Mouse (Mus musculus): ENCODE results near the gene Zmynd11.
A peak's percentile ranks its signal among the peaks of the same experiment; 100 is the strongest.
"Not testable (repeated sequence)": the region's sequence is repeated elsewhere in the genome, so short reads cannot be mapped to it uniquely, and the experiment has no call there.

Zmynd11 gene

DNA sequence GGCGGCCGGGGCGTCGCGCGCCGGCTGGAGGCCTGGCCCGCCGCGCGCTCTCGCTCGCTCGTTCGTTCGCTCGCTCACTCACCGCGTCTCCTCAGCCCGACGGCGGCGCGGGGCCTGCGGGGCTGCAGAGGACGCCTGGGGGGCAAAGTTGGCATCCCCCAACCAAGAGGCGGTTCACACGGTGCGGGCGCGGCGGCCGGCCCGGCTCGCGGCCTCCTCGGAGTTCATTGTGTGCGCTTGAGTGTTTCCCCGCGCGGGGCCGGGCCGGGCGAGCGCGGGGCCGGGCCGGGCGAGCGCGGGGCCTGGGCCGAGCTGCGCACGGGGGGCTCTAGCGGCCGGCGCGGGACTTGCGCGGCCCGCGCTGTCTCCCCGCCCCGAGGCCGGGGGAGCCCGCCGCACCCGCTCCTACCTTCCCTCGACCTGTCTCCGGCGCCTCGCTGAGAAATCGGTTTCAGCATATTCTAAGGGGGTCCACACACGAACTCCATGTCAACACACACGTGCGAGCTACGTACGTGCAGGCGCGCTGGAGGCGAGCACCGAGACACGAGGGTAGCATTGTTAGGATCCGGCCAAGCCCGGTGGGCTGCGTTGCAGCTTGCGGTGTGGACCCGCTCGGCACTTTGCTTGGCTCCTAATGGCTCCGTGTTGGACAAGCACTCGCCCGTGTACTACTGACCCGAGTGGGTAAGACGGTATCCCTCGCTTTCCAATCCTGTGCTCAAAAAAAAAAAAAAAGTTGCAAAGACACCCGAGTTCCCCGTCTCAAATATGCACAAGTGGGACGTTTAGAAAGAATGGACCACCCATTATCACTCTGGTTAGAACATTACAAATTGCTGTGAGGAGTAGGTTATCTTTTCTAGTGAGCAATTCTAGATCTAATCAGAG, at the start of gene Zmynd11:
Zmynd11 (minus strand) TSS at position 685 of the 891 bp plus-strand sequence.
- peak; percentile 39 to 50 for DNase-seq (ENCODE audit: low spot score in 2 of 2)

DNA sequence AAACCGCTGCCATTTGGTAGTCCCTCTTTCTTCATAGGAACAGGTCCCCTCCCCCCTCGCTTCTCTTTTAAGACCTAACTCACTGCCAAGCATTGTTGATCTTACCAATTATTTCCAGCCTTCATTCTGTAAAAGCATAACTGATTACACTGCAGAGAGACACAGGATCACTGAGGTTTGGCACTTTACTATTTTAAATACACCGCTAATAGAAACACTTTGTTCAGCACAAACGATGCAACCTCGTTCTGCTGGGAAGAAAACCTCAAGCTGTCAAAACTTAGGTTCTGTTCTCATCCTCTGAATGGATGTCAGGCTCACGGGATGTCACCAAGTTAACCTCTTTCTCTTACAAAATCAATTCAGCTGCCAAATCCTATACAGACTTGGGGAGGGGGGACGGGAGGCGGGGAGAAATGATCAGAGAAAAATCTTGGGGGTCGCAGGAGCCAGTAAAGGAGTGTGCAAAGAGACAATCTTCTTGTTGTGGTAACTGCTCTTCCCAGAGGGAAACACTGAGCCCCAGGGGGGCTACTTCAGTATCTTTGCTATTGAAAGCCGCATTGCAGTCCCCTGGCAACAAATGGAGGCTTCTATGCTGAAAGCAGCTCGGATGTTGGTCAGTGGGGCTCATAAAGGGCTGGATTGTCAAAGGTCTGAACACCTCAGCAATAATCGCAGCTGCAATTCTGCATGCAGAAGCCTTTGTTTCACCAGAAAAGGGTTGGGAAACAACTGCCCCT, 30.9 kb upstream of the Zmynd11 start:
- DNase-seq (ENCODE audit: low spot score in 2 of 2), result no peak

DNA sequence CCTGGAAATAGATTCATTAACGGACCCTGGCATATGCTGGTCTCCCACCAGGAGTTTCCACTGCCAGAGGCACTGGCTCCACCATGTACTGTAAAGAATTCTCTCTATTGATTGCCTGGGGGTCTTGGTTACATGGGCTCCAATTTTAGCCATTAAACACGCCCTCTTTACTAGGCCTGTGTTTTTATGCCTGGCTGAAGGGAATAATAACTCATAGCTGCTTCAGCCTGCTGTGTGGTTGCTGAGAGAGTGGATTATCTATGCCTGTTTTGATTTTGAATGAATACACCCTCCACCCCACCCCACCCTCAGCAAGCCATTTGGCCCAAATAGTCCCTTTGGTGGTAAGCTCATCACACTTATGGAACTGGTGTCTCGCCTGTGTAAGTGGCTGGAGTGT, 20.9 kb upstream of the Zmynd11 start:
- no peak for DNase-seq (ENCODE audit: low spot score in 2 of 2)

DNA sequence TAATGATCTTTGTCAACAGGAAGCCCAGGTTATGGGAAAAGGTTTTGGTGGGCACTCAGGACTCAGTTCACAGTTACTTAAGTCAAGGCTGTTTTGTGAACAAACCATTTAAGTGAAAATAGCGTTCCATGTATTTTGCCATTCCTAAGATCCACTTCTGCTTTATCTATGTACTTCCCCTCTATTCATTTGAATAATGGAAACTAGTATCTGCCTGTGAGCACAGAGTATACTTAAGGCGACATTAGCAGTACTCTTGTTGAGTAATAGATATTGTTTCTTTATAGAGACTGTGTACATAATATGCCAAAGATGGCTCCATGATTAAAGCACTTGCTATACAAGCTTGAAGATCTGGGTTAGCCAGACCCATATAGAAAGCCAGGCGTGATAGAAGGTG, 18.6 kb upstream of the Zmynd11 start:
- no peak for DNase-seq (ENCODE audit: low spot score in 2 of 2)

DNA sequence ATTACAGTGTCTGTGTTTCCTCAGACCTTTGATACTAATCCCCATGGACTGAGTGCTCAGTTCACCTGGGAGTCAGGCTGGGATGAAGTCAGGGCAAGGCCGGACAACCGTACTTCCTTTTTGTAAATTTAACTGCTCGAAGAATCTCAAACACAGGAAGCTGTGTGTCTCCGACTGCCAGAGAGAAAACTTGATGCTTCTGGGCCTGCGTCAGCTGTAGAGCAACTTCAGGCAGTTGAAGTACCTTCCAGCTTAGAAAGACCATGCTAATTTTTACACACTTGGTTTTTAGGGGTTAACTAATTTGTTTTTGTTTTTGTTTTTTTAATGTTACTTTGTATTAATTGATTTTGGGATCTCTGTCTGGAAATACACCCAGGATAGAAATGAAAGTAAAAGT, 10.8 kb upstream of the Zmynd11 start:
- DNase-seq (ENCODE audit: low spot score in 2 of 2), result peak; percentile 41 to 49

DNA sequence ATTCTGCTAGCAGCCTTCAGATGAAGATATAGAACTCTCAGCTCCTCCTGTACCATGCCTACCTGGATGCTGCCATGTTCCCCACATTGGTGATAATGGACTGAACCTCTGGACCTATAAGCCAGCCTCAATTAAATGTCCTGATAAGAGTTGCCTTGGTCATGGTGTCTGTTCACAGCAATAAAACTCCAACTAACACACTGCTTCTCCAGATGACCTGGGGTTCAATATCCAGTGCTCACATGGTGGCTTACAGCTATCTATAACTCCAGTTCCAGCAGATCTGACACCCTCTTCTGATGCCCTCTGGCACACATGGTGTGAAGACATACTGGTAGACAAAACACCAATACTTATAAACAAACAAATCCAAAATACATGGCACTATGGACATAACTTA, 8.9 kb upstream of the Zmynd11 start:
- no peak for DNase-seq (ENCODE audit: low spot score in 2 of 2)

DNA sequence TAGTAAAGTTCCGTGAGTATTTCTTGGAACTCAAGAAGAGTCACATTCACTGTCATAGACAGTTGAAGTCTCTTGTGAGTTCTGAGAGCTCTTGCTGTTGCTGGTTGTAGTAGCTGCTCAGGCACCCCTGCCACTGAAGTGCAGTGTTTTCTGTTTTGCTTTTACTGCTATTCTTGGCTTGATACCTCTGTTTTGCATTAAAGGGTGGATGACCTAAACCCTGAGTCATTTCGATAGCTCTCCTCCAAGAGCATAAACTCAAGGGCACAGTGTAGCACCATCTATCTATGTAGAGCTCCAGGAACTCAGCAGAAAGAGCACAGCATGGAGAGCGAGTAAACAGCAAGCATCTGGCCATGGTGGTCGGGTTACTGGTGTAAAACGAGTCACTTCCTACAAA, 2.1 kb upstream of the Zmynd11 start:
- no peak for DNase-seq (ENCODE audit: low spot score in 2 of 2)

DNA sequence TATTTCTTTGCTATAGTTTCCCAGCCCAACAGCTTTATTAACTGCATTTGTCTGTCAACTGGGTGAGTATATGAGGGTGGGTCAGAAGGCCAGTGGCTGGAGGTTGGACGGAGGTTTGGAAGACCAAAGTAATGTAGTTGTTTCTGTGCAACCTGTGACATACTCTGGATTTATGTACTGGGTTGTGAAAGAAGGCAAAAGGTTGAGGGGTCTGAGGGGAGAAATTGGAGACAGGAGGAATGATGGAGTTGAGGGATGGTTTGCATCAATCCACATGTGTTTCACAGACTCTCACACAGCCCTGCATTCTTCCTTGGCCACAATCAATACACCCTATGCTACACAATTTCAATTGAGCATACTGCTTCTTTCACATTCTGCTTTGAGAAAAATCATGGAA, 1.4 kb upstream of the Zmynd11 start:
- DNase-seq (ENCODE audit: low spot score in 2 of 2), result no peak

DNA sequence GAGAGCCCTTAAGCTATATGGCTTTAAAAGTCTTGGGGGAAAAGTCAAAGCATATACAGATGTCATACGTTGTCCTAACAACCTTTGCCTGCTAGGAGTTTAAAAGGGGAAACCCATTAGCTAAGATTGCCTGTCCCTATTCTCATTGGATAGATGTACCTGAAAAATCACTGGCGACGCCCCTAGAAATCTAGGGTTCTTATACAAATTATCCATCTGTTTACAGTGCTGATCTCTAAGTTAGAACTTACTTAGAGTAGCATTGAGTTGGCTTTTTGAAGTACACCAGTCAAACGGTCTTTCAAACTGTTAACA, 364 bp upstream of the Zmynd11 start:
- no peak for DNase-seq (ENCODE audit: low spot score in 2 of 2)

DNA sequence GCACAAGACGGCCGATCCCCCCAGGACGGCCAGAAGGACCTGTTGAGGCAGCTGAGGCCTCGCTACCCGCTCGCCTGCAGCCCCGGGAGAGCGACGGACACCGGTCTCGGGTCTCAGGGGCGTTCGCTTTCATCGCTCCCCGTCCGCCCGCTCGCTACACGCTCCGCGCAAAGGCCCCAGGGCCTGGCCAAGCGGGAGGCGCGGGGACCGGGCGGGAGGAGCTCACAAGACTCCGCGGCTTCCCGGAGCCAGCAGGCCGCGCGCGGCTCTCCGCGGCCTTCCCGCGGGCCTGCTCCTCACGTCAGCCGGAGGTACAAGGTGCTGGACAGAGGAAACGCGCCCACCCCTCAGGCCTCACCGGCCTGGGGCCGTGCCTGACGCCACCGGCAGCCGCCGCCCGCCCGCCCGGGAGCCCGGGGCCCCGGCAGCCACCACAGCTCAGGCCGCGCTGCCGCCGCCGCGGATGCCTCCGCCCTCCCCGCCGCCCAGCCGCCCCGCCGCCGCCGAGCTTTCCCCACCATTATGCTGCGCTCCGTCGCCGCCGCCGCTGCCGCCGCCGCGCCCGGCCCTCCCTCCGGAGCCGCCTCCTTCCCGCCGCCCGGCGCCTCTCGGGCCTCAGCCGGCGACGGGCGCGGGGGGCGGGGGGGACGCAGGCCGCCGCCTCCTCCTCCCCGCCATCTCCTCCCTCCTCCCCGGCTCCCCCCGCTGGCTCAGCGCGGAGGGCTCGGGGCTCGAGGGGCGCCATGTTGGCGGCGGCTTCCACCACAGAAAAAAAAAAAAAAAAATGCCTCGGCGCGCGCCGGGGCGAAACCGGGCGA, 1.1 kb downstream of the Zmynd11 start:
- peak; percentile 63 to 65 for DNase-seq (ENCODE audit: low spot score in 2 of 2)

DNA sequence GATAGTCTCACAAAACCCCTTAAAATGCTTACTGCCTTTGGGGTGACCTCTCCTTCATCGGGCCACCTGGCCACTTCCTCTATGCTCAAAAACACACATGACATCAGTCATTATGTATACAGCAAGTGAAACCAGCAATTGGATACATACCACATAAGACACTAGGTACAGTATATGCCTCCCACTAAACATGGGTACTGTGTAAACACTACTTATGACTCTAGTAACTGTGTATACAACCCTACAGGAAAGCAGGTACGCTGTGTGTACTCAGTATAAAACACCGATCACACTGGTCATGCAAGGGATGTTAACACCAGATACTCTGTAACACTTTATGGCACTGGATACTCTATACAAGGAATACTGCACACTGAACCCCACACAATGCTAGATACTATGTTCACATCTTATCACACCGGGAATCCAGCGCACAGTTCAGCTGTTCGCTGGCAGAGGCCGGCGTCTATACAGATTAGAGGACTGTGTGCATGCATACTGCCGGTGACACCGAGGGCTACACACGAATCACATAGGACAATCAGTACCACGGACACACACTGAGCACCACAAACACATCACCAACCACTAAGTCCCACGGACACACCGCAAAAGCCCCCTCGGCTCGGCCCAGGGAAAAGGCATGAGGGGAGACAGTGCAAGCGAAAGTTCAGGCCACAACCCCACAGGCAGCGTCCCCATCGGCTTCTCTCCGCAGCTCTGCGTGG, 1.9 kb downstream of the Zmynd11 start:
- peak in 1 of 2 experiments; percentile 35 for DNase-seq (ENCODE audit: low spot score in 2 of 2)

DNA sequence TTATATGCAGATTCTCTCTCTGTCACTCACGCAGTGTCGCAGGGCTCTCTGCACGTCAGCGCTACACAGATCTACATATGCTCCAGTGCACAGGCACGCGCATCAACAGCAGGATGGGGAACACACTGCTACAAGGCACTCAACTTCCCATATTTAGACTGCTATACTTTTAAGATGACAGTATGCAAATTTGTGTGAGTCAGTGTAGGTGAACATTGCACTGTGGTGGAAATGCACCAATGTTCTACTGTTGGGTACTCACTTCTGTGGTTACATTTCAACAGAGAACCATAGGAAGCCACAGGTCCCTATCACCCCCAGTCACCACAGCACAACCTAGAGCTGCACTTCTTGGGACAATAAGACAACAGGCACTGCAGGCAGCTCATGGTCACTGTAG, 5.1 kb downstream of the Zmynd11 start:
- no peak for DNase-seq (ENCODE audit: low spot score in 2 of 2)

DNA sequence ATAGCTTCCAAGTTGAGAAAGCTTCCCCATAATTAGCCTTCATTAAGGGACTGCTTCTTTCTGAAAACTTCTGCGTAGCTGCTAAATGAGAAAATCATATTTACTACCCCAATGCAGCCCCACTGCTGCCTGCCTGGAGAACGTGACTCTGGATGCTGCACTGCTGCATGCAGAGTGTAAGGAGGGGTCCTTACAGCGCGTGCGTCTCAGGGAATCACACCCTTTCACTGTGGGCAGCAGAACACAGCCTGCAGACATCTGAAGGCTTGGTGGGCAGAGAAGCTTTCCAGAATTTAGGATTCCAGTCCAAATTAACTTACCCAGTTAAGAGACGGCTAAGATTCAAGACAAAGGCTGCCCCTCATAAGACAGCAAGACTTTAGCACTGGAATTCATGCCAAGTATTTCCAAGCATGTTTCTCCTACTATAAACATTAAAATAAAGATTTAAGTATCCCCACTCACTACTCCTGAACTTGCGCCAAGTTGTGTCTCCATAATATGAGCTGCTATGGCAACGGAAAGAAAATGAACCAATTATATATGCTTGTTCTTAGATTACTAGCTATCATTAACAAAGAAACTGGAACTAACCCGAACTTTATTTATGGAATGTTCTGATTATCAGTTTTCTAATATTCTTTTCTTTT, 7.2 kb downstream of the Zmynd11 start:
- no peak for DNase-seq (ENCODE audit: low spot score in 2 of 2)

DNA sequence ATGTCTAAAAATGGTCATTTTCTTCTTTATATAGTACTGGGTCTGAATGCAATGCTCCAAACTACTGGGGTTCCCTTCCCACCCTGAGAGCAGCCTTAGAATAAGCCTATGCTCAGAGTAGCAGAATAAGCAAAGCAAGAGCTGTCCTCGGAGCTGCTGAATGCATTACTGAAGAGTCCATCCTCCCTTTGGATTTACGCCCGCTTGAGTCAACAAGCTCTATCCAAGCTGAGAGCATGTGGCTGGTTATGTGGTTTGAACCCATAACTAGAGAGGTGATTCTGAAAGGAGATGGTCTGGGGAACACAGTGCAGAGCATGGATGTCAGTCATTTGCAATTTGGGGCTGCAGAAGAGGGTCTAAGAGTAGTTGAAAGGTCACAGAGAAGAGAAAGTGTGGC, 11.4 kb downstream of the Zmynd11 start:
- DNase-seq (ENCODE audit: low spot score in 2 of 2), result no peak

DNA sequence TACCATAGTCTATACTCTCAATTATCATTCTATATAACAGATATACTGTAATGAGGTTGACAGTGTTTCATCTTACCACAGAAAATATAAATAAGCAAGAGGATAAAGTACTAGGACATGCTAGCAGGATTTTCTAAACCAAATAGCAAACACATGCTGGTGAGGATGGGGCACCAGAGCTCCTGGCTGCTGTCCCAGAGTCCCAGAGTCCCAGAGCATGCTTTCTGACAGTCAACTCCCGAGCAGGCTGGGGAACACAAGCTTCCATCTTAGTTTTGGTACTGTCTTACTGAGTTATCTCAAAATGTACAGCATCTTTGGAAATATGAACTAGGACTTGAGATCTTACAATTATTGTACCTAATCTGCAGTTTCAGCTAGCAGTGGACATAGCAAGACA, 14.8 kb downstream of the Zmynd11 start:
- DNase-seq (ENCODE audit: low spot score in 2 of 2), result no peak

DNA sequence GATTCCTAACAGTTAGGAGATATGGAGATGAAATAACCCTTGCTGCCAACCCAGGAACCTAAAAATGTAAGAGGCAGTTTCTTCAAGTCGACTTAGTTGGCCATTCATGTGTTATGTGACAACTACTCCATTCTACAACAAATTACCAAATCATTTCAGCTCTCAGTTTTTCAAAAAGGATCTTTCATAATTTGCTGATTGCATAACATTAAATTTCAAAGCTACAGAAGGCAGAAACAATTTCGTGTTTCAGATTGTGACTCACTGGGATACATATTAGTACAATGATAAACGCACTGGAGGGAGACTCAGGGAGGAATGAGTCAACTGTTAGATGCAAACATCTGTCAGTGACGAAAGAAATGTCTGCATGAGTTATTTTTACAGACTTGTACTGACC, 15.3 kb downstream of the Zmynd11 start:
- DNase-seq (ENCODE audit: low spot score in 2 of 2), result no peak

DNA sequence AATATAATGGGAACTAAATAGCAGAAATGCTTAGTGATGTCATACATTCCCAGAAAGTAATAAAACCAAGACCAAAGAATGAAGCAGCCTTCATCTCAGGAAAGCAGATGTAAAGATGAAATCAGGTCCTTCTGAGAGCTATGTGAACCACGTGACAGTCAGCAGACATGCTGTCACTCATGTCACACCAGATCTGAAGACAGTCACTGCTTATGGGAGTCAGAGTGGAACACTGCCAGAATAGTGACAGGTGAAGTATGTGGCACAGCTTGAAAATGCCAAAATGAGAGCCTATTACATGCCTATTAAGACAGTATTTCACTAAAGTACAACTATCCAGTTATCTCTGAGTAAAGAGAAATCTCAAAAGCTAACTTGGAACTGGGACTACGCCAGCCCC, 26.9 kb downstream of the Zmynd11 start:
- DNase-seq (ENCODE audit: low spot score in 2 of 2), result no peak

DNA sequence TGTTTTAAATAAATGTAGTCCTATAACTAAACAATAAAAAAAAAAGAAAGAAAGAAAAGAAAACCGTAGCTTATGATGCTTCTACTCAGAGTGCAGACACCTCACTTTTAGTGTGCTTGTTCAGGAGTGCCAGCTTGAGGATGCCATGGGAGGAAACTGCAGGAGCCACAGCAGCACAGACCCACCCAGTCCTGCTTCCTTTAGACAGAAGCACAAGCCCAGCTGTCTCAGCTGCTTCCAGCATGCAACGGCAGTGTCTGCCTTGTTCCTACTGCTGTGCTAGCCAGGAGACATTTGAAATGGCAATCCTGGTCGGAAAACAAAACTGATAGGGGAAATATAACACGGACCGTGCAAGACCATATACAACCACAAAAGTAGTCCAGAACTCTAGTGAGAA, 28.1 kb downstream of the Zmynd11 start:
- DNase-seq (ENCODE audit: low spot score in 2 of 2), result no peak

DNA sequence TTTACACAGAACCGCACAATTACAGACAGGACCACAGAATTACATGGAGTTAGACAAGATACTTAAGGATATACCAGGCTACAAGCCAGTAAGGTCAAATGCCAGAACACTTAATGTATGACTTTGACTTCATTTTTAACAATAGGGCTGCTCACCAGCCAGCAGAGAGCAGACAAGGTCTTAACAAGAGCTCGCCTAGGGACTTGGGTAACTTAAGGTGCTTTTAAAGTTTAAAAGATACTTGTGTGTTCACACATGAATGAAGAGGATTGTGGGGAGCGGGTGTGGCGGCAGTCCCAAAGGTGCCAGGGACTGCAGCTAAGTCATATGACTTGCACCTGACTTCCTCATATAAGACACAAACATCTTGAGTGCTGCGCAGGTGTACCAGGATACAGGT, 32.9 kb downstream of the Zmynd11 start:
- not testable (repeated sequence) for DNase-seq (ENCODE audit: low spot score in 2 of 2)

DNA sequence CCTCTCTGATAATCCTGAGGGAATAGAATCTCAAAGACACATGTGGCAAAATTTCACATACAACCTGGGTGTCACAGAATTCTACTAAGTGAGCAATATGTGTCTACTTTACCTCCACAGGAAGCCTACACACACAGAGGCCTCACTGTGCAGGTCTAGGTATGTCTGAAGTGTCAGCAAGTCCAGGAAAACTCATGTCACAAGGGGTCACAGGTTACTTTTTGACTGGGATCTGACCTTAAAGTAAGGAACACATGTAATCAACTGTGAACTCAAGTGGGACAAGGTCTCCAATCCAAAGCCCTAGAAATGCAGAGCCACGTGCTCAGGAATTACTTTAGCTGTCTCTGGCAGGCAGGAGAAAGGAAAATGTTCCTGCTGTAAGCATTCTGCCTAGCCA, 36.1 kb downstream of the Zmynd11 start:
- DNase-seq (ENCODE audit: low spot score in 2 of 2), result no peak

DNA sequence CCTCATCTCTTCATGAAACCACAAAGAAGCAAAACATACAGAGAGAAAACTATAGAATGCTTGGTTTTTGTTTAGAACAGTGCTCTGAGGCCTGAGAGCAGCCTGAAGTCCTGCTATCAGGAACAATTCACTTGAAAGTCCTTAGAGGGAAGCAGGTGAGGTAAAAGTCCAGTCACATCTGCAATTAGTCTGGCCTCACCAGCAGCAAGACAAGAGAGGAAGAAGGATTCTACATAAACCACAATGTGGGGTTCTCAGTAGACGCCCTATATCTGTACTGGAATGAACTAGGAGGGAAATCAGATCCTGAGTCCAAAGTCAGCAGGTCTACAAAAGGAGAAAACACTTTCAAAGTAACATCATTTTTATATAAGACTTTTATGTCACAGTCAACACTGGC, 49.9 kb downstream of the Zmynd11 start:
- no peak for DNase-seq (ENCODE audit: low spot score in 2 of 2)
